Comparison of ENCODE assay signal across 22 mouse cellular contexts in genomic region chr9:90188893-90189292, GRCm38 (mm10).
"Had no signal": no experiment of that assay in that cellular context is flagged by ENCODE, and none has a peak within 500 bp of the region (broad histone marks: within the 10 kb centered on the region; RNA-seq: fewer than 3 reads in every experiment).

No protein-coding gene starts in this region.

- DNase-seq: layer of hippocampus, postnatal 36 days; liver; lung, adult 18-20 months; lung, postnatal 10 days; lung, postnatal 36 days; right cerebral cortex, adult 18-20 months; right cerebral cortex, postnatal 14 days; right cerebral cortex, postnatal 4 days; thymus, adult 2 months; thymus, postnatal 14 days; thymus, postnatal 4 days had no signal

- H3K36me3 ChIP-seq: liver, embryonic 12.5 days; liver, embryonic 15.5 days had no signal

- H3K9me3 ChIP-seq: limb, embryonic 12.5 days; liver, embryonic 12.5 days; liver, embryonic 15.5 days; lung, embryonic 15.5 days; megakaryocyte, embryonic 14.5 days; midbrain, embryonic 10.5 days; midbrain, embryonic 15.5 days; neural tube, embryonic 12.5 days; neural tube, embryonic 15.5 days had no signal

- H3K4me1 ChIP-seq: limb, embryonic 12.5 days; liver, embryonic 12.5 days; liver, embryonic 15.5 days; midbrain, embryonic 10.5 days; midbrain, embryonic 15.5 days; neural tube, embryonic 12.5 days had no signal

- H3K4me2 ChIP-seq: limb, embryonic 12.5 days; liver, embryonic 12.5 days; liver, embryonic 15.5 days; lung, embryonic 15.5 days; midbrain, embryonic 15.5 days; neural tube, embryonic 12.5 days; neural tube, embryonic 15.5 days had no signal

- H3K9ac ChIP-seq: limb, embryonic 12.5 days; liver, embryonic 12.5 days; liver, embryonic 15.5 days; lung, embryonic 15.5 days; midbrain, embryonic 15.5 days; neural tube, embryonic 12.5 days; neural tube, embryonic 15.5 days had no signal

- H3K27me3 ChIP-seq: limb, embryonic 12.5 days; liver, embryonic 12.5 days; liver, embryonic 15.5 days; lung, embryonic 15.5 days; midbrain, embryonic 15.5 days; neural tube, embryonic 12.5 days; neural tube, embryonic 15.5 days had no signal

- H3K27ac ChIP-seq: left cerebral cortex, adult 2 months; limb, embryonic 12.5 days; liver, embryonic 12.5 days; liver, embryonic 15.5 days; lung, embryonic 15.5 days; midbrain, embryonic 10.5 days; midbrain, embryonic 15.5 days; neural tube, embryonic 12.5 days; neural tube, embryonic 15.5 days; stomach, postnatal 0 days had no signal

- H3K4me3 ChIP-seq: left cerebral cortex, adult 2 months; limb, embryonic 12.5 days; liver, embryonic 12.5 days; liver, embryonic 15.5 days; lung, embryonic 15.5 days; midbrain, embryonic 10.5 days; midbrain, embryonic 15.5 days; neural tube, embryonic 12.5 days; neural tube, embryonic 15.5 days had no signal

- ATAC-seq: liver, embryonic 12.5 days; midbrain, embryonic 15.5 days had no signal
